Mouse (Mus musculus) neutrophil, adult 59 days (primary cell): ENCODE data around the gene Zfp607b. TPM values are rescaled to one million over a fixed set of nuclear protein-coding genes. Genes with fewer than 3 reads are reported as not detected.

Experiments used
- total RNA-seq, 2 experiments: library from RNA; stranded (reverse); gene quantifications; 1 replicate in 1 of 2; 2 replicates in 1 of 2; pipeline ENCODE4 v1.2.4; 2023

Gene Zfp607b
- total RNA-seq, result under 1 TPM; 0.13 to 0.51 TPM

DNA sequence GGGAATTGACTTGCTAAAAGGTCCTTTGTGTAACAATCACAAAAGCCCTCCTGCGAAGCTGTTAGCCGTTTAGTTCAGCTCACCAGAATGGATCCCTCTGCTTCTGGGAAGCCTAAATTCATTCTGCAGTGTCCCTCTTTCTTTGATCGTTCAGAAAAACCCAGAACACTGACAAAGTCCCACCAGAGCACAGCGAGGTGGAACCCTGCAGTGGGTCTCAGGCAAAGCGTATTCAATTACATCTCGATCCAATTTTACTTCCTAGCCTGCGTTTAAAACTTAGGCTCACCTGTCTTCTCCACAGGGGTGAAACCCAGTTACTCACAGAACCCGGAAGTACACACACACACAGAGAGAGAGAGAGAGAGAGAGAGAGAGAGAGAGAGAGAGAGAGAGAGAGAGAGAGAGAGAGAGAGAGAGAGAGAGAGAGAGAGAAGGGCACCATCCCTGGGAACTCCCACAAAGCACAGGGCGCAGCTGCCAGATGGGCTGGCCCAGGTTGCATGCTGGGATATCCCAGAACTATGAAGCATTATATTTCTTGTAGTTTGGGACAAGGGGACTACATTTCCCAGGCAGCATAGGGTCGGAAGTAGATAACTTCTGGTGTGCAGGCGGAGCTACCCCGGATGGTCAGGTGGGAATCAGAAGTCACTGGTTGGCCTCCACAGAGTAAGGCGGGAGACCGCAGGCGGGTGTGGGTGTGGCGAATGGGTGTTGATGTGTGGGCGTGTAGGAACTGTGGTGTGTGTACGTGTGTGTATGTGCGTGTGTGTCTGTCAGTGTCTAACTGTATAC is at the start of gene Zfp607b:
Gene Zfp607b, plus strand, starts transcription at position 526 of the 798 bp plus-strand sequence.

DNA sequence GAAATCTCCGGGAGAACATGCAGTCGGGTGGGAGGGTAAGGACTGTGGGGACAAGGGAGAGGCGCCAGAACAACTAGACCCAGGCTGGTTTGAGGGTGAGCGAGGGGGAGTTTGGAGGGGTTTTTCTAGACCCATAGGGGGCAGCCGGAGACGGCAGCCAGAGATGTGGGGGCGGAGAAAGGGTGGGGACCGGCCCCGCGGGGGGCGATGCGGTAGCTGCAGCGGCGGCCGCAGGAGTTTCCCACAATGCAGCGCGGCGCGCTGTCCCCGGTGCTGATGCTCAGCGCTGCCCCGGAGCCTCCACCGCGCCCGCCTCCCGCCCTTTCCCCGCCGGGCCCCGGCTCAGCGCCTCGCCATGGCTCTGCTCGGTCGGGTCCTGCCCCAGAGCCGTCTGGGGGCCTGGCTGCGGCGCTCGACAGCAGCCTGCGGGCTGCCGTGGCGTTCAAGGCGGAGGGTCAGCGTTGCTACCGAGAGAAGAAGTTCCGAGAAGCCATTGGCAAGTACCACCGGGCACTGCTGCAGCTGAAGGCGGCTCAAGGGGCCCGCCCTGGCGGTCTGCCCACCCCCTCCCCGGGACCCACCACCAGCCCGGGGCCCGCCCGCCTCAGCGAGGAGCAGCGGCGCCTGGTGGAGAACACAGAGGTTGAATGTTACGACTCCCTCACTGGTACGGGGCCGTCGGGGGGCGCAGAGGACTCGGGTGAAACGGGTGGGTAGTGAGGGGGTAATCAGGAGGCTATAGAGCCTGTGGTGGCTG is 35.3 kb upstream of the Zfp607b start, which contains the start of gene Ttc9b:
Gene Ttc9b, plus strand, starts transcription at position 235 of the 757 bp plus-strand sequence.

DNA sequence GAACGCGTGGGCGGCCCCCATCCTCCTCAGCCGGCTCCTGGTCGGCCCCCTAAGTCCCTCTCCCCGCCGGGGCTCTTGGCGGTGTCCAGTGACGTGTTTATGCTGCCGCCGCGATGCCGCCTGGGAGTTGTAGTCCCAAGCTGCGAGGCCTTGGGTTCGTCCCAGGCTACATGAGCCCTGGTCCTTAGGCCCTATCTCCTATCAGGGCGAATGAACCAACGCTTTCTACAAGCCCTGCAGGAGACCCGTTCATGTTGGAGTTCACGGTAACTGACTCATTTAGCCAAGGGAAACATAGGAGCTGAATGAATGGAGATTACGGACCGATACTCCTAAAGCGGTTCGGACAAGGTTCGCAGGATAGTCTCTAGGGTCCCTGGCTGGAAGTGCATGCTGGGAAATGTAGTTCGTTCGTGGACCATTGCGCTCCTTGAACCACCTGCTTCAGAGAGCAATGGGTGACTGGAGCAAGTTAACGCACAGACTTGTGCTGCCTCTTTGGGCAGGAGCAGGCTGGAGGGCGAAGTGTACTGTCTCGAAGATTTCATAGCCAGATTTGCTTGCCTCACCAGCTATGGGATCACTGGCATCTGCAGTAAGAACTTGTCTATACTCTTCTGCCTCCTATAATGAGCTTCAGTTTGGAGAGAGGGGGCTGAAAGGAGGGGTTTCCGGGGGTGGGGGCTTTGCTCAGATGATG is 14.5 kb upstream of the Zfp607b start, which contains the start of gene Map3k10:
Gene Map3k10, minus strand, starts transcription at position 77 of the 700 bp plus-strand sequence.

DNA sequence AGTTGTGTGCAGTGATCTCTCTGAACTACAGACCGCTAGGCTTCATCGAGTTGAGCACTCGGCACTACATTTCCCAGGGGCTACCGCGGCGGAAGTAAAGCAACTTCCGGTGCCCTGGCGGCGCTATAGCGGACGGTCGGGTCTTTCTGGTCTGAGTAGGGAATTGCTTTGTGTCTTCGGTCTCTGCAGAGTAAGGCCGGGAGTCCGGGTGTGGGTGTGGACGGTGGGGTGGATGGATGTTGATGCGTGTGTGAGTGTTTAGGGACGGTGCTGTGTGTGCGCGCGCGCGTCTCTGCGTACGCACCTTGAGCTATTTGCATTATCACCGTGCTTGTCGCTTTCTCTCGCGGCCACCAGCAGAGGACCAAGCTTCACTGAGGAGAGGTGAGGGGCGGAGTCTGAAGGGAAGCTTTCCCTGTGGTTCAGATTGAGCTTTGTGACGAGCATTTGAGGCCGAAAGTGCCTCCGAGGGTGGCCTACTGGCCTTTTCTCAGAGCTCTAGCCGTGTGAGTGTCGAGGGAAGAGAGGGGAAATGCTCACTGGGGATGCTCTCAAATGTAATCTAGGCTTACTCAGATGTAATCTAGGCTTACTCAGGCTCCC is 42.2 kb downstream of the Zfp607b start, which contains the start of gene Zfp60:
Gene Zfp60, plus strand, starts transcription at position 109 of the 603 bp plus-strand sequence.

Other genes starting within 250 kb of the Zfp607b start
- under 1 TPM; 0.07 to 0.09 TPM for gene Sptbn4, start 241.7 kb upstream of the Zfp607b start, total RNA-seq
- 10 to 100 TPM; 31.2 to 58.3 TPM for gene Blvrb, start 241.4 kb upstream of the Zfp607b start, total RNA-seq
- gene Sertad3, start 215.6 kb upstream of the Zfp607b start, total RNA-seq, result 10 to 100 TPM; 27.9 to 32.9 TPM
- 10 to 100 TPM; 43.3 to 43.4 TPM for gene Sertad1, start 202.4 kb upstream of the Zfp607b start, total RNA-seq
- gene Prx, start 190.0 kb upstream of the Zfp607b start, total RNA-seq, result under 1 TPM; 0.68 to 0.80 TPM
- gene Hipk4, start 166.1 kb upstream of the Zfp607b start, total RNA-seq, result under 1 TPM in 1 of 2 experiments, not detected in 1; 0.36 TPM
- gene Pld3, start 136.1 kb upstream of the Zfp607b start, total RNA-seq, result 10 to 100 TPM; 19.5 to 22.3 TPM
- gene 2310022A10Rik, start 136.1 kb upstream of the Zfp607b start, total RNA-seq, result 10 to 100 TPM; 12.4 to 13.8 TPM
- 100 to 1,000 TPM; 109 to 111 TPM for gene Akt2, start 97.8 kb upstream of the Zfp607b start, total RNA-seq
- not detected for gene Ttc9b, start 35.4 kb upstream of the Zfp607b start, total RNA-seq
- 1 to 10 TPM; 4.9 to 6.5 TPM for gene Map3k10, start 14.7 kb upstream of the Zfp607b start, total RNA-seq
- gene Zfp60, start 42.0 kb downstream of the Zfp607b start, total RNA-seq, result 1 to 10 TPM; 2.7 to 3.6 TPM
- gene Zfp626, start 117.9 kb downstream of the Zfp607b start, total RNA-seq, result 1 to 10 TPM; 4.2 to 4.8 TPM
- gene Zfp59, start 149.3 kb downstream of the Zfp607b start, total RNA-seq, result 1 to 10 TPM in 1 of 2 experiments, under 1 TPM in 1; 0.73 to 1.3 TPM
- 1 to 10 TPM; 3.4 to 4.7 TPM for gene Zfp607a, start 168.2 kb downstream of the Zfp607b start, total RNA-seq
- 1 to 10 TPM; 1.9 to 3.4 TPM for gene Zfp974, start 240.1 kb downstream of the Zfp607b start, total RNA-seq